Mouse (Mus musculus): ENCODE measurements around the gene Ang5. TPM values are rescaled to one million over a fixed set of nuclear protein-coding genes. Genes with fewer than 3 reads are reported as not detected.
"Not testable (repeated sequence)": the region's sequence is repeated elsewhere in the genome, so short reads cannot be mapped to it uniquely, and the experiment has no call there.

The Ang5 gene
- polyA plus RNA-seq (2012; fragmentation: generic; extraction: Trizol): not detected
- long read RNA-seq, experiment 1: 0 reads
- long read RNA-seq, experiment 2: 0 reads

- H3K79me2 ChIP-seq (ENCODE audit: control insufficient read depth, insufficient read depth); H3ac ChIP-seq (ENCODE audit: control insufficient read depth, insufficient read length, low read depth); H3K79me3 ChIP-seq (ENCODE audit: low read depth); H3K4me3 ChIP-seq (ENCODE audit: insufficient read depth, poor library complexity, severe bottlenecking); H3K36me3 ChIP-seq (ENCODE audit: control insufficient read depth, insufficient read depth); H3K27me3 ChIP-seq (ENCODE audit: control insufficient read depth, insufficient read depth, insufficient read length): not testable (repeated sequence)
Measured at GRCm38 (mm10) chr14:43956769-43957168, at the start of gene Ang5. Gene Ang5 (plus strand): TSS chr14:43957069.

- H3K79me2 ChIP-seq (ENCODE audit: control insufficient read depth, insufficient read depth); H3ac ChIP-seq (ENCODE audit: control insufficient read depth, insufficient read length, low read depth); H3K79me3 ChIP-seq (ENCODE audit: low read depth); H3K4me3 ChIP-seq (ENCODE audit: insufficient read depth, poor library complexity, severe bottlenecking); H3K36me3 ChIP-seq (ENCODE audit: control insufficient read depth, insufficient read depth); H3K27me3 ChIP-seq (ENCODE audit: control insufficient read depth, insufficient read depth, insufficient read length): not testable (repeated sequence)
- TF ChIP-seq USF1 (IDR thresholded peaks at IDR 0.05; ENCODE audit: low read depth): peak; percentile 38
Measured at GRCm38 (mm10) chr14:43918214-43918613, 38.7 kb upstream of the Ang5 start.

DNA sequence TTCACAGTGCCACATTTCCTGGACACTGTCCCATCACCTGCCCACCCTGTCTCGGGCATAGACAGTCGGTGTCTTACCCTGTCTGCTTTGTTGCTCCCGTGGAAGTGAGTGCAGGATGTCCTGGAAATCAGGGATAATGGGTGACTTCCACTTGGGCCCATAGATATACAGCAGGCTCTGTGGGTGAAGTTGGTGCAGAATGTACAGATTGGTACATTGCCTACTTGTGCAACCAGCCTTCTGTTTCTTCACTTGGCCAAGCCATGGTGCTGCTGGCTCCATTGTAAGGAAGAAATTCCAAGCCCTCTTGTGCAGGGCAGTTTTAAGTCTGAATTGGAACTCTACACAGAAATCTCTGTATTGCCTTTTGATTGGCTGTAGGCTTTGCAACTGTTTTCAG lies 33.4 kb upstream of the Ang5 start, which contains the start of gene Ear10:
Gene Ear10 (minus strand): TSS at position 101 of the 400 bp plus-strand sequence.
- H3K4me3 ChIP-seq (ENCODE audit: insufficient read depth, poor library complexity, severe bottlenecking); H3ac ChIP-seq (ENCODE audit: control insufficient read depth, insufficient read length, low read depth); H3K36me3 ChIP-seq (ENCODE audit: control insufficient read depth, insufficient read depth); H3K27me3 ChIP-seq (ENCODE audit: control insufficient read depth, insufficient read depth, insufficient read length); H3K79me2 ChIP-seq (ENCODE audit: control insufficient read depth, insufficient read depth); H3K79me3 ChIP-seq (ENCODE audit: low read depth): not testable (repeated sequence)

DNA sequence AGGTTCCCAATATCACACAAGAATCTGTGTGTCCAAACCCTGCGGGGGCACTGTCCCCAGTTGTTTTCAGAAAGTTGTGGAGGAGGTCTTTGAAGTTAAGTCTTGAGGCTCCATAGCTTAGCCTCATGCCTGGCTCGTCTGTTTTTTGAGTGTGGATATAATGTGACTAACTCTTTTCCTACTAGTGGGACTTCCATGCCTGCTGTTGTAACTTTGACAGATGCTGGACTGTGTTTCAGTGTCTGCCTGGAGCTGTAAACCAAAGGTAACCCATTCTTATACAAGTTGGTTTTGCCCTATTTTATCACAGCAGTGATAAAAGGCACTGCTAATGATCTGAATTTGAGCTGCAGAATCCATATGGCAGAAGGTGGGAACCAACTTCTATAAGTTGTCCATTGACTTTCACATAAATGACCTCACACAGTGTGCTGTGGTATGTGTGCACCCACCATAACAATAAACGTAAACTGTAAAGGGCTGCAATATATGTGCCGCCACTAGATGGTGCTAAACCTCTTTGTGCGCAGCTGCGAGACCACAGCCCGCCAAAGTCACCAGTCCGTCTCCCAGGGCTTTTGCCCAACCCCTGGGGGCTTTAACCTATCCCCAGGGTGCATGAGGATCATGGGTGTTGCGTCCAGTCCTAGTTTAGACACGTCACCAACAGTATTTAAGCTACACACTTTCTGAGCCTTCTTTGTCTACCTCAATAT lies 32.0 kb upstream of the Ang5 start, which contains the start of gene Gm8113:
Gene Gm8113 (plus strand): TSS at position 703 of the 716 bp plus-strand sequence.
- H3K27me3 ChIP-seq (ENCODE audit: control insufficient read depth, insufficient read depth, insufficient read length); H3K36me3 ChIP-seq (ENCODE audit: control insufficient read depth, insufficient read depth); H3K79me3 ChIP-seq (ENCODE audit: low read depth); H3K79me2 ChIP-seq (ENCODE audit: control insufficient read depth, insufficient read depth): not testable (repeated sequence)
- H3ac ChIP-seq (ENCODE audit: control insufficient read depth, insufficient read length, low read depth): peak within 1 kb of the TSS; percentile 53
- H3K4me3 ChIP-seq (ENCODE audit: insufficient read depth, poor library complexity, severe bottlenecking): peak within 1 kb of the TSS; percentile 29
- peak; percentile 56 for TF ChIP-seq CTCF (IDR thresholded peaks at IDR 0.05; ENCODE audit: control insufficient read depth, insufficient read depth, insufficient read length)

- not testable (repeated sequence) for H3K36me3 ChIP-seq (ENCODE audit: control insufficient read depth, insufficient read depth); H3K79me3 ChIP-seq (ENCODE audit: low read depth); H3K27me3 ChIP-seq (ENCODE audit: control insufficient read depth, insufficient read depth, insufficient read length); H3K79me2 ChIP-seq (ENCODE audit: control insufficient read depth, insufficient read depth)
- Histone ChIP-seq H3K4me3 (ENCODE audit: insufficient read depth, poor library complexity, severe bottlenecking) (peak overlapping the region; percentile 29), H3ac (ENCODE audit: control insufficient read depth, insufficient read length, low read depth) (peak overlapping the region; percentile 53)
Measured at GRCm38 (mm10) chr14:43925404-43925950, 31.4 kb upstream of the Ang5 start.

DNA sequence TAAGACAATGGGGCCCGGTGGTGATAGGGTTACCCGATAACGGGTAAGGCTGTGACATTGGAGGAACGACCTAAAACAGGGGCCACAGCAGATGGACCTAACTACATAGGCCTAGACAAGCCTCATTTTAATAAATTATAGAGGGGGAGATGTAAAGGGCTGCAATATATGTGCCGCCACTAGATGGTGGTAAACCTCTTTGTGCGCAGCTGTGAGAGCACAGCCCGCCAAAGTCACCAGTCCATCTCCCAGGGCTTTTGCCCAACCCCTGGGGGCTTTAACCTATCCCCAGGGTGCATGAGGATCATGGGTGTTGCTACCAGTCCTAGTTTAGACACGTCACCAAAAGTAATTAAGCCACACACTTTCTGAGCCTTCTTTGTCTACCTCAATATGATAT lies 23.9 kb upstream of the Ang5 start:
- not testable (repeated sequence) for H3K4me3 ChIP-seq (ENCODE audit: insufficient read depth, poor library complexity, severe bottlenecking); H3K27me3 ChIP-seq (ENCODE audit: control insufficient read depth, insufficient read depth, insufficient read length); H3K79me3 ChIP-seq (ENCODE audit: low read depth); H3ac ChIP-seq (ENCODE audit: control insufficient read depth, insufficient read length, low read depth); H3K79me2 ChIP-seq (ENCODE audit: control insufficient read depth, insufficient read depth); H3K36me3 ChIP-seq (ENCODE audit: control insufficient read depth, insufficient read depth)
- peak; percentile 15 for TF ChIP-seq CTCF (IDR thresholded peaks at IDR 0.05; ENCODE audit: control insufficient read depth, insufficient read depth, insufficient read length)

DNA sequence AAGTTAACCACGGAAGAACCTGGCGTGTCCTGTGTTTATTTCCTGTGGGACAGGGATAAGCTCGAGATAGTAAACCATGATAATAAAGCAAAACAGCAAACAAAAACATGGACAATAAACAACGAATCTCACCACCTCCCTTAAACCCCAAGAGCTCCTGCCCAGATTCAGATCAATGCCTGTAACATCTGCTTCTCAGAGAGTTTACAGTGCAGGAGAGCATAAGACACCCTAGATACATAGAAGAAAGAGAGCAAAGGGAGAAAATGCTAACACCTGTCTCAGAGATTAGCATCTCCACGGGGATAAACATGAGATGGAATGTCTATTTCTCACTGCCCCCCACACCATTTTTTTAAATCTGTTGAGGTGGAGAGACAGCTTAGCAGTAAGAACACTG lies 23.5 kb upstream of the Ang5 start:
- not testable (repeated sequence) for H3K79me2 ChIP-seq (ENCODE audit: control insufficient read depth, insufficient read depth); H3ac ChIP-seq (ENCODE audit: control insufficient read depth, insufficient read length, low read depth); H3K4me3 ChIP-seq (ENCODE audit: insufficient read depth, poor library complexity, severe bottlenecking); H3K27me3 ChIP-seq (ENCODE audit: control insufficient read depth, insufficient read depth, insufficient read length); H3K36me3 ChIP-seq (ENCODE audit: control insufficient read depth, insufficient read depth); H3K79me3 ChIP-seq (ENCODE audit: low read depth)

DNA sequence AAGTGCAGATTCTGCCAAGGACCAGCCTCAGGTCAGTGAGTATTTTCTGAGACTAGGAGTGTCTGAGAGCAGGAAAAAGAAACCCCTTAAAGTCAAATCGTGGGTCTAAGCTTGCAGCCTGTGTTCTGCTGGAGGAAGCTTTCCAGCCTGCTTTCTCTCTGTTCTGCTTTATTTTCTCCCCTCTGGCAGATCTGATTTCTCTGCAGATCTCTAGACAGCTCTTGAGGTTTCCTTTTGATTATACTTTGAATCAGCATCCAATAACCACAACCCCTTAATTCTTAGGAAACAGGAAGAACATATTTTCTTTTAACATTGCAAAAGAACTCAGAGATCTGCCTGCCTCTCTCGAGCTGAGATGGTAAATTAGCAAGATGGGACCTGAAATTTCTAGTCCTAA lies 3.5 kb upstream of the Ang5 start:
- not testable (repeated sequence) for H3K27me3 ChIP-seq (ENCODE audit: control insufficient read depth, insufficient read depth, insufficient read length); H3K4me3 ChIP-seq (ENCODE audit: insufficient read depth, poor library complexity, severe bottlenecking)

DNA sequence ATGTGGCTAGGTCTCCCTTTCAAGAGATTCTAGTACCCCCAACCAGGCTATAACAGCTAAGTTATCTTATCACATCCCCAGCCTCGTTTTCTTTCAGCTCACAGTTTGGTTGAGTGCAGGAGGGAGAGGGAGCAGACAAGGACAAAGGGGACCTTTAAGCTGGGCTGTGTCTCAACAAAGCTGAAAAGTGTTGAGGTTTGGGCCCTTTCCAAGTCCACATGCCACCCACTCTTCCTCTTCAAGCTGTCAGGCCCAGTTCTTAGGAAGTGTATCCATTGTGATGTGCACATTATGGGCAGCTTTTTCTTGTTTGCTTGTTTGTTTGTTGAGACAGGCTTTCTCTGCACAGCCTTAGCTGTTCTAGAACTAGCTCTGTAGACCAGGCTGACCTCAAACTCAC lies 1.8 kb upstream of the Ang5 start:
- H3K79me3 ChIP-seq (ENCODE audit: low read depth); H3ac ChIP-seq (ENCODE audit: control insufficient read depth, insufficient read length, low read depth); H3K4me3 ChIP-seq (ENCODE audit: insufficient read depth, poor library complexity, severe bottlenecking); H3K79me2 ChIP-seq (ENCODE audit: control insufficient read depth, insufficient read depth); H3K27me3 ChIP-seq (ENCODE audit: control insufficient read depth, insufficient read depth, insufficient read length); H3K36me3 ChIP-seq (ENCODE audit: control insufficient read depth, insufficient read depth): not testable (repeated sequence)

More for the DNA sequence above, 3.5 kb upstream of the Ang5 start:
- not testable (repeated sequence) for H3ac ChIP-seq (ENCODE audit: control insufficient read depth, insufficient read length, low read depth); H3K36me3 ChIP-seq (ENCODE audit: control insufficient read depth, insufficient read depth); H3K79me3 ChIP-seq (ENCODE audit: low read depth); H3K79me2 ChIP-seq (ENCODE audit: control insufficient read depth, insufficient read depth)

Measured in C2C12 (cell line).